Mouse (Mus musculus): ENCODE data around the gene Fam198a. TPM values are rescaled to one million over a fixed set of nuclear protein-coding genes. Genes with fewer than 3 reads are reported as not detected.

Gene Fam198a
- under 1 TPM in 1 of 3 experiments, not detected in 2; 0.12 TPM for polyA plus RNA-seq (2017; shearing (Covaris generic))

DNA sequence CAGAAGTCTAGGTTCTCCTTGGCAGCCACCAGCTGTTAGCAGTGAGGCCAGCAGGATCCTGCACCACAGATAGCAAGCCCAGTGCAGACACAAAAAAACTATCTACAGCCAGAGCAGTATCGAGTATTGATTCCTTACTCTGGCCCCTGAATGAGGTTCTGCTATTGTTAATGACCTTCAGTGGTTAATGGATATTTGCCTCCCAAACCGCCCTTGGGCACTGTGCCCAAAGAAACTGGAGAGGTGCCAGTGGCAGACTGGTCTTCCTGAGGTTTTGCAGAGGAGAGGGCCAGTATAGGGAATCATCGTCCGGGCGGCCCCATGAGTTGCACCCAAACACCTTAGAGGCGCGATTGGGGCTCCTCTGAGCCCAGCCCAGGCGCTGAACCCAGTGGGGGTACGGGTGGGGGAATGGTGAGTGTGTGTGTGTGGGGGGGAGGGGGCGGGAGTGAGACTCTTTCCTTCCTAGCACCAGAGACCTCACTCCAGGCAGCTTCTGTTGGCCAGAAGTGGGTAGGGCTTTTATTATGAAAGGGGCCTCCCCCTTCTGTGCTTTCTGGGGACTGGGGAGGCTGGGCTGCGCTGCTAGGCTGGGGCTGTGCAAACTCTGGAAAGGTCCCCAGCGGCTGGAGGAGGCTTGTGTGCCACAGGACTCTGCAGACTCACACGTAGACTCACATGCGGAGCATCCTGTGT lies at the start of gene Fam198a:
Fam198a (plus strand) TSS at position 571 of the 696 bp plus-strand sequence.
- no peak for ATAC-seq

- no peak for ATAC-seq
These were observed 48.8 kb upstream of the Fam198a start for GRCm38 (mm10) chr9:121901710-121902700.

- ATAC-seq = no peak
These were observed 47.1 kb upstream of the Fam198a start for GRCm38 (mm10) chr9:121903476-121904305.

GRCm38 (mm10) chr9:121904319-121904718 lies 46.5 kb upstream of the Fam198a start:
- no peak for ATAC-seq

- no peak for ATAC-seq
These were observed 45.8 kb upstream of the Fam198a start for GRCm38 (mm10) chr9:121904946-121905345.

- ATAC-seq = no peak
These were observed 45.1 kb upstream of the Fam198a start for GRCm38 (mm10) chr9:121905556-121906185.

DNA sequence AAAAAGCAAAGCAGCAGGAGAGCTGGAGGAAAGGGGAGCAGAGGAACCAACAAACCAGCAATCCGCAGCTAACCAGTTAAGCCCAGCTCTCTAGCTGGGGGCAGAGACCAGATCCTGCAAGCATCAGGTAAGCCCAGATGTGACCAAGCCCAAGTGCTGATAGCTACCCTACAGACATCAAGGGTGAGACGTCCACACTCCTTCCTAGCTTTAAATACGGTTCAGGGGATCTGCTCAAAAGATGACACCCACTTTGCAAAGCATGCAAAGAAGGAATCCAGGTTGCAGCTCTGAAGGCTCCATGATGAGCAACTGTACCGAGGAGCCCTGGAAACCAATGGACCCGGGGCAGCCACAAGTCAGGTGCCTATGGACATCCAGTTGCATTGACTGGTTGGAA lies 44.3 kb upstream of the Fam198a start:
- no peak for ATAC-seq

- ATAC-seq = no peak
These were observed 43.3 kb upstream of the Fam198a start for GRCm38 (mm10) chr9:121907356-121908070.

- ATAC-seq = no peak
These were observed 42.5 kb upstream of the Fam198a start for GRCm38 (mm10) chr9:121908321-121908720.

- no peak for ATAC-seq
These were observed 41.2 kb upstream of the Fam198a start for GRCm38 (mm10) chr9:121909635-121910034.

DNA sequence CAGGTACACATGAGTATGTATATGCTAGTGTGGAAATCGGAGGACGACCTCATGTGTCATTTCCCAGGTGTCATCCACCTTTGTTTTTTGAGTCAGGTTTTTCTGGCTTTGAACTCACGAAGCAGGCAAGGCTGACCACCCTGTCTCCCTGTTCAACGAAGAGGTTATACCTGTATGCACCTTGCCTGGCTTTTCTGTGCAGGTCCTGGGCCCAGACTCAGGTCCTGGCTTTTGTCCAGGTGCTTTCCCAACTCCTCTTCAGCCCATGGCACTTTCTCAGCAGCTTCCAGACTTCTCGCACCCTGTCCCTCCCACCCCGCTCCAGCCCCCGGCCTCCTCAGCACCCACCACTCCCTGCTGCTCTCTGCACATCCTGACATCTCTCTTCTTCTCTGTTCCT lies 39.6 kb upstream of the Fam198a start:
- ATAC-seq = no peak

- no peak for ATAC-seq
These were observed 38.0 kb upstream of the Fam198a start for GRCm38 (mm10) chr9:121912786-121913185.

DNA sequence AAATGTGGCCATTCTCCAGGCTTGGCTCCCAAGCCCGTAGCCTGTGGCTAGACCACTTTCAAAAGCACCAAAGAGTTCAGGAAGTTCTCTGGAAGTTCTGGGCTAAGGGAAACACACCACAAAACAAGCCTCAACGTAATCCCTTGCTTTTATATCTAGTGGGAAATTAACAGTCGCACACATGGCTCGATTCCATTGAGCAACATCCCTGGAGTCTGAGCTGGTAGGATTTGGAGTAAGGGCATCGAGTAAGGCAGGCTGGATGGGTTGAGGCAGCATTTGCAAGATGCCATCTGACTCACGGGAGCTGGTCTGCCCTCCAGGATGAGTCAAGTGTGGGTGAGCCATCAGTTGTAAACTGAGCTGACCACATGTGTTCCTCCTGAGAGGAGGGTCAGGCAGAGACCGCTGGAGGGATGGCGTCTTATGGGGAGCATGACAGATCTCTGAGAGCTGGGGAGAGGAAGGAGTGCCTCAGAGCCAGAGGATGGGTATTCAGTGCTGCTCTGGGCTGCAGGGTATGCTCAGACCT lies 36.5 kb upstream of the Fam198a start:
- no peak for ATAC-seq

DNA sequence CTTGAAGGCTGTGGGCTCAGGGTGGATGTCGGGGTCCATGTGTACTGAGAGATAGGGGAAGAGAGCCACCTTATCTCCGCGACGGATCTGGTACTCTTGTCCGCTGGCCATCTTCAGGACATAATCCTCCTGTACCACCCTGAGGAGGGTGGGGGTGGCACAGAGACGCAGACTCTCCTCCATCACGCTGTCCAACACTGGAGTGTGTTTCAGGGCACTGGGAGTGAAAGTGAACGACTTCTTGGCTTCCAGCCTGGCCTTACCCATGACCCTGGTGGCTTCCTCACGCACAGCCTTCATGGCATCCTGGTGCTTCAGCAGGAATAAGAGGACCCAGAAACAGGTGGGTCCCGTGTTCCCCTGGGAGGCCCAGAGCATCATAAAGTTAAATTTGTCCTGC lies 35.7 kb upstream of the Fam198a start:
- no peak for ATAC-seq

DNA sequence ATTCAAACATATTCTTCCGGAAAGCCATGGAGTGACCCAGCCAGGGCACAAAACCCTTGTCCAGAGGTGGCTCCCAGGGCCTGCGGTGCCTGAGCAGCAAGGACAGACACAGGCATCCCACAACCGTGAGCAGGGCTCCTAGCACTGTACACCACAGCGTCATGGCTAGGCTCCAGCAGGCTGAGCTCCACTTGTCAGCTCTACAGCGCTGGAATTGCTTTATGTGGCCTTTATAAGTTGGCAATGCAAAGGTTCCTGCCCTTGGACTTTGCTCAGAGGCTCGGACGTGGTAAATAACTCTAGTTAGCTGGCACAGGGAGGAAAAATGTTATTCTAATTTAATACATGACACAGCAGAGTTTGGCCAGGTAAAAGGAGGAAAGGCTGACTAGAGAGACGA lies 34.7 kb upstream of the Fam198a start, which contains the start of gene Cyp8b1:
Cyp8b1 (minus strand) TSS at position 204 of the 400 bp plus-strand sequence.
- no peak for ATAC-seq

DNA sequence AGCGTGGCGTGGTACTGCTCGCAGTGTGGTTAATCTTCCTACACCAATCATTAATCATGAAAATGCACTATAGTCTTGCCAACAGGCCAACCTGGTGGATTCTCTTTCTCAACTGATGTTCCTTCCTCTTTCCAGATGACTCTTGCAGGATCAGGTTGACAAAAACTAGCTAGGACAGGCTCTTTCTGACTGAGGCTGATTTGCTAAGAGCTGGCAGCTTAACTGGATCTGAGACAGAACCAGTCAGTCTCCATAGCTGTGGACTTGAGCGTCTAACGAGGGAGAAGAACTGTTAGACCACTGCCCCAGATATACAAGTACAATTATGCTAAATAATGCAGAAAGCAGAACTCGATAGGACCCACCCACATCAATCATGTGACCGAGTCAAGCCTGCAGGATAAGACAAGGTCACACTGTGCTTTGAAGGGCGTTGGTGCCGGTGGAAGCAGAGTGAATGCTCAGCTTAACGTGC lies 31.7 kb upstream of the Fam198a start:
- ATAC-seq = no peak

- ATAC-seq = no peak
These were observed 27.3 kb upstream of the Fam198a start for GRCm38 (mm10) chr9:121923443-121923842.

DNA sequence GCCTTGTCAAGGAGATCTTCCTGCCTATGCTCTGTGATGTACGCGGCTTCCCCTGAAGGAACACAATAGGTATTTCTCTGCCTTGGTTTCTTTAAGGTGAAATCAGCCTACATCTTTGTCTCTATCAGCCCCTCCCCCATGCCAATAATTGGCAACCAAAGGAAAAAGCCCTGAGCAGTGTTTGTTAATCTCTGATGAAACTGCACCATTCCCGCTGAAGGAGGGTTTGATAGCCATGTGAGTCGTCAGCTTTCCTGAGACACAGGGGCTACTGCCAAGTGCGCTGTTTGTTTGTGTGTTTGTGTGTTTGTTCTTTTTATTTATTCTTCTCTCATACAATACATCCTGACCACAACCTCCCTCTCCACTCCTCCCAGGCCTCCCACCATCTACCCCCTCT lies 26.9 kb upstream of the Fam198a start:
- ATAC-seq = no peak

DNA sequence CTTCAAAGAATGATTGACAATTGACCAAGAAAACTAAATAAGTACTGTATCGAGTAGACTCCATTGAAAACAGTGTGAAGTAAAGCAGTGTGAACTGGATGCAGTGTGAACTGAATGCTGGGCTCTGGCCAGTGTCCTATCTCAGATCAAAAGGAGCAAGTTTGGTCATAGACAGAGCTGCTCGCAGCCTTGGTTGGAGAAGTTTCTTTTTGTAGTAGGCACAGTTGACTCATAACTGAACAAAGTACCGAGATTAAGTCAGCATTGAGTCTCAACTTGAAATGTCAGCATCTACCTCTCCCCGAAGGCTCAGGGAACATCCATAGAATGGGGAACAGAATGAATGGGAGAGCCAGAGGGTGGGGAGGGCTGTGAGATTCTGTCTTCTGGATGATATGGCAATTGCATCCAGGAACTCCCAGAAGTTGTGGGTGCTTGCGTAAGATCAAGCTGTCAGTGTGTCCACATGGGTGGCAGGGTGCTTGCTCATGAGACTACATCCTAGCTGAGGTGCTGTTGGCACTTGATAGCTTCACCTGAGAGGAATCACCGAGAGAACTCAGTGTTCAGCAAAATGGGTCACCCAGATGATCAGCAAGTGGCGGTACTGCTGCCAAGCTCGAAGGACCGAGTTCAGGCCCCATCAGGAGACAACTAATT lies 25.8 kb upstream of the Fam198a start:
- no peak for ATAC-seq

- ATAC-seq = no peak
These were observed 24.8 kb upstream of the Fam198a start for GRCm38 (mm10) chr9:121925959-121926358.
